Mouse (Mus musculus): ENCODE measurements around the gene Erbb3. TPM values are rescaled to one million over a fixed set of nuclear protein-coding genes. Genes with fewer than 3 reads are reported as not detected.
"Not testable (repeated sequence)": the region's sequence is repeated elsewhere in the genome, so short reads cannot be mapped to it uniquely, and the experiment has no call there.

Gene Erbb3
- polyA plus RNA-seq, 1 experiment from 2014 or later, result 20.9 TPM

DNA sequence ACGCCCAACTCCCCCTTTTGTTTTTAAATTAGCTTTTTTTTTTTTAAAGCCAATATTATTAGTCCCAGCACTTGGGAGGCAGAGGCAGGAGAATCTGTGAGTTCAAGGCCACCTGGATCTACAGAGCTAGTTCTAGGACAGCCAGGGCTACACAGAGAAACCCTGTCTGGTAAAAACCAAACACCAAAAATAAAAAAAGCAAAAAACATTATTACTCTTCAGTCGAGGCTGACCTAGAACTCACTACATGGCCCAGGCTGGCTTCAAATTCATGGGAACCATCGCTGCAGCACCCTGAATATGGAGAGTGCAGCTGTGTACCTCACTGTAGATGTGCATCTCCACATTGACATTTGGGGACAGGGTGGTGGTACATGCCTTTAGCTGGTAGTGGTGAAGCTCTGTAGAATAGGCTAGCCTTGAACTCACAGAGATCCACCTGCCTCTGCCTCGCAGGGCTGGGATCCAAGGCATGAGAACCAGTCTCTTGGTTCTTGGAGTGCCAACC lies 33.7 kb upstream of the Erbb3 start:
- not testable (repeated sequence) for H3K4me1 ChIP-seq; H3K4me2 ChIP-seq (replicated peaks); H3K4me3 ChIP-seq; H3K27me3 ChIP-seq; H3K9me3 ChIP-seq; ATAC-seq (ENCODE audit: insufficient number of reproducible peaks, insufficient read depth, low FRiP score, low TSS enrichment); H3K27ac ChIP-seq; H3K9ac ChIP-seq
- 82% methylated on average over 4 of the region's 4 CpGs for WGBS
- peaks cover 25% of the 10 kb centered on the region for H3K36me3 ChIP-seq

GRCm38 (mm10) chr10:128622702-128623101 lies 33.2 kb upstream of the Erbb3 start:
- Histone ChIP-seq H3K27me3 (no peaks in the 10 kb centered on the region), H3K36me3 (peaks cover 25% of the 10 kb centered on the region), H3K4me1 (peaks cover 6% of the 10 kb centered on the region; the same call in 1 of the 2 replicates), H3K27ac (no peak overlapping the region), H3K9ac (no peak overlapping the region), H3K4me2 (replicated peaks) (no peak overlapping the region), H3K9me3 (no peaks in the 10 kb centered on the region), H3K4me3 (no peak overlapping the region)
- 82% methylated on average over 4 of the region's 4 CpGs for WGBS
- ATAC-seq (ENCODE audit: insufficient number of reproducible peaks, insufficient read depth, low FRiP score, low TSS enrichment), result no peak

DNA sequence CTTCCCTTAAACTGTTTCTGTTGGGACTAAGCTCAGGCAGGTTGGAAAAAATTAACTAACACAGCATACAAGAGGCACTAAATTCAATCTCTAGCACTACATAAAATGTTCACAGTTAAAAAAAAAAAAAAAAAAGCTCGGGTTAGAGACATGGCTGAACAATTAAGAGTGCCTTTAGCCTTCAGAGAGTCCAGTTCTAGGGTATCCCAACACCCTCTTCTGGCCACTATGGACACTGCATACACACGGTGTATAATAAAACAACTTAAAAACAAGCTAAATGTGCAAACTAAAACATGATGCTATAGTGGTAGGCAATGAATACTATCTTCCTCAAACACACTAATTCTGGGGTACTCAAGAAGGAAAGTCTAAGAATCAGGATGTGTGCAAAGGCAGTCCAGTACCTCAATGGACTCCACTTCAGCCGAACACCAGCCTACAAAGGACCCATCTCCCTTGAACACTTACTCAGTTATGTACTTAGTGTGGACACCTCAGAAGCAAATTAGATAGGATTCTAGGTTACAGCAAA lies 32.6 kb upstream of the Erbb3 start:
- Histone ChIP-seq H3K9me3 (no peaks in the 10 kb centered on the region), H3K9ac (no peak overlapping the region)
- WGBS, result 74% methylated on average over 3 of the region's 3 CpGs

GRCm38 (mm10) chr10:128620241-128620640 lies 30.8 kb upstream of the Erbb3 start:
- Histone ChIP-seq H3K27ac (no peak overlapping the region), H3K9ac (no peak overlapping the region), H3K4me1 (peaks cover 3% of the 10 kb centered on the region; the same call in 1 of the 2 replicates), H3K9me3 (no peaks in the 10 kb centered on the region), H3K4me3 (no peak overlapping the region), H3K4me2 (replicated peaks) (no peak overlapping the region), H3K36me3 (peaks cover 22% of the 10 kb centered on the region), H3K27me3 (no peaks in the 10 kb centered on the region)
- ATAC-seq (ENCODE audit: insufficient number of reproducible peaks, insufficient read depth, low FRiP score, low TSS enrichment), result no peak

More for the DNA sequence above, 32.6 kb upstream of the Erbb3 start:
- H3K36me3 ChIP-seq, result peaks cover 25% of the 10 kb centered on the region
- H3K27ac ChIP-seq, result no peak overlapping the region
- no peaks in the 10 kb centered on the region for H3K27me3 ChIP-seq
- H3K4me3 ChIP-seq, result no peak overlapping the region
- peaks cover 6% of the 10 kb centered on the region; the same call in 1 of the 2 replicates for H3K4me1 ChIP-seq
- no peak for ATAC-seq (ENCODE audit: insufficient number of reproducible peaks, insufficient read depth, low FRiP score, low TSS enrichment)
- no peak overlapping the region for H3K4me2 ChIP-seq (replicated peaks)

GRCm38 (mm10) chr10:128619148-128619547 lies 29.7 kb upstream of the Erbb3 start:
- H3K9me3 ChIP-seq; H3K4me2 ChIP-seq (replicated peaks); H3K27ac ChIP-seq; H3K9ac ChIP-seq; H3K27me3 ChIP-seq; H3K4me1 ChIP-seq; H3K4me3 ChIP-seq; ATAC-seq (ENCODE audit: insufficient number of reproducible peaks, insufficient read depth, low FRiP score, low TSS enrichment): not testable (repeated sequence)
- WGBS, result 90% methylated on average over 5 of the region's 5 CpGs
- peaks cover 11% of the 10 kb centered on the region for H3K36me3 ChIP-seq

DNA sequence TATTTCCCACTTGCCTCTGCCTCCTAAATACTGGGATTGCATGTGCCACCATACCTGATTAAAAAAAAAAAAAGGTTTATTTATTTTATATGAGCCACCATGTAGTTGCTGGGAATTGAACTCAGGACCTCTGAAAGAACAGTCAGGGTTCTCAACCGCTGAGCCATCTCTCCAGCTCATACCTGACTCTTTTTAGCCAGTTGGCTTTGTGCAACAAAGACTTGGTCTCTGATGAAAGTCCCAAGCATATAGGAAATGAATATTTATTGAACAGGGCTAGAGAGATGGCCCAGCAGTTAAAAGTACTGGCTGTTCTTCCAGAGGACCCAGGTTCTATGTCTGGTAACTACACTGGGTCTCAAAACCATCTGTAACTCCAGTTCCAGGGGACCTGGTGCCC lies 29.1 kb upstream of the Erbb3 start:
- Histone ChIP-seq H3K4me3 (no peak overlapping the region), H3K4me2 (replicated peaks) (no peak overlapping the region), H3K27ac (no peak overlapping the region), H3K9ac (no peak overlapping the region), H3K27me3 (no peaks in the 10 kb centered on the region), H3K9me3 (no peaks in the 10 kb centered on the region), H3K36me3 (peaks cover 5% of the 10 kb centered on the region), H3K4me1 (no peaks in the 10 kb centered on the region)
- 71% methylated on average over 1 of the region's 1 CpGs for WGBS
- ATAC-seq (ENCODE audit: insufficient number of reproducible peaks, insufficient read depth, low FRiP score, low TSS enrichment), result no peak

- H3K9ac ChIP-seq; H3K27me3 ChIP-seq; ATAC-seq (ENCODE audit: insufficient number of reproducible peaks, insufficient read depth, low FRiP score, low TSS enrichment); H3K27ac ChIP-seq; H3K9me3 ChIP-seq; H3K36me3 ChIP-seq; H3K4me2 ChIP-seq (replicated peaks); H3K4me3 ChIP-seq; H3K4me1 ChIP-seq: not testable (repeated sequence)
- 89% methylated on average over 6 of the region's 7 CpGs for WGBS
Measured at GRCm38 (mm10) chr10:128615798-128616448, 26.5 kb upstream of the Erbb3 start.

GRCm38 (mm10) chr10:128614934-128615333 lies 25.5 kb upstream of the Erbb3 start:
- H3K27ac ChIP-seq, result no peak overlapping the region
- H3K36me3 ChIP-seq, result no peaks in the 10 kb centered on the region
- H3K9ac ChIP-seq, result no peak overlapping the region
- ATAC-seq (ENCODE audit: insufficient number of reproducible peaks, insufficient read depth, low FRiP score, low TSS enrichment), result no peak
- no peaks in the 10 kb centered on the region for H3K9me3 ChIP-seq
- peaks cover 2% of the 10 kb centered on the region; the same call in 1 of the 2 replicates for H3K4me1 ChIP-seq
- H3K27me3 ChIP-seq, result no peaks in the 10 kb centered on the region; the same call in 1 of the 2 replicates
- no peak overlapping the region for H3K4me2 ChIP-seq (replicated peaks)
- WGBS, result 58% methylated on average over 3 of the region's 3 CpGs
- no peak overlapping the region for H3K4me3 ChIP-seq

DNA sequence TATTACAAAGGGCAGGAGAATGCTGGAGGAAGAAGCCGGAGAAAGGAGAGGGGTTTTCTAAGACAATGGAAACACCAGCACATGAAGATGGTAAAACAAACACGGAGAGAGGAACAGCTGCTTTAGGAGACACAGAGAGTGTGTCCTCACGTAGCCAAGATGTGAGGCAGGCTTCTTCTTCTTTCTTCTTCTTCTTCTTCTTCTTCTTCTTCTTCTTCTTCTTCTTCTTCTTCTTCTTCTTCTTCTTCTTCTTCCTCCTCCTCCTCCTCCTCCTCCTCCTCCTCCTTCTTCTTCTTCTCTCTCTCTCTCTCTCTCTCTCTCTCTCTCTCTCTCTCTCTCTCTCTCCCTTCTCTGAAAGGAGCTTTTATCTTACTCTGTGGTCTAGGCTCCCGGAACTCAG lies 24.4 kb upstream of the Erbb3 start:
- ATAC-seq (ENCODE audit: insufficient number of reproducible peaks, insufficient read depth, low FRiP score, low TSS enrichment); H3K4me1 ChIP-seq; H3K9me3 ChIP-seq; H3K36me3 ChIP-seq; H3K27me3 ChIP-seq; H3K9ac ChIP-seq; H3K4me2 ChIP-seq (replicated peaks); H3K27ac ChIP-seq; H3K4me3 ChIP-seq: not testable (repeated sequence)
- WGBS, result 67% methylated on average over 4 of the region's 4 CpGs

DNA sequence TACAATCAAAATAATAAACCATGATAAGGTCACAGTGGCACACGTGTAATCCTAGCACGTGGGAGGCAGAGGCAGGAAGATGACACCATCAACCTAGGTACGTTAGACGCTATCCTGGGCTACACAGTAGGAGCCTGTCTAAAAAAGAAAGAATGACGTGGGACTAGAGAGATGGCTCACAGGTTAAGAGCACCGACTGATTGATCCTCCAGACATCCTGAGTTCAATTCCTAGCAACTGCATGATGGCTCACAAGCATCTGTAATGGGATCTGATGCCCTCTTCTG lies 23.6 kb upstream of the Erbb3 start:
- Histone ChIP-seq H3K4me2 (replicated peaks) (no peak overlapping the region), H3K4me3 (no peak overlapping the region), H3K4me1 (peaks cover 2% of the 10 kb centered on the region; the same call in 1 of the 2 replicates), H3K27ac (no peak overlapping the region), H3K36me3 (no peaks in the 10 kb centered on the region), H3K9me3 (no peaks in the 10 kb centered on the region), H3K9ac (no peak overlapping the region), H3K27me3 (no peaks in the 10 kb centered on the region; the same call in 1 of the 2 replicates)
- ATAC-seq (ENCODE audit: insufficient number of reproducible peaks, insufficient read depth, low FRiP score, low TSS enrichment), result no peak
- WGBS, result 37% methylated on average over 6 of the region's 6 CpGs

DNA sequence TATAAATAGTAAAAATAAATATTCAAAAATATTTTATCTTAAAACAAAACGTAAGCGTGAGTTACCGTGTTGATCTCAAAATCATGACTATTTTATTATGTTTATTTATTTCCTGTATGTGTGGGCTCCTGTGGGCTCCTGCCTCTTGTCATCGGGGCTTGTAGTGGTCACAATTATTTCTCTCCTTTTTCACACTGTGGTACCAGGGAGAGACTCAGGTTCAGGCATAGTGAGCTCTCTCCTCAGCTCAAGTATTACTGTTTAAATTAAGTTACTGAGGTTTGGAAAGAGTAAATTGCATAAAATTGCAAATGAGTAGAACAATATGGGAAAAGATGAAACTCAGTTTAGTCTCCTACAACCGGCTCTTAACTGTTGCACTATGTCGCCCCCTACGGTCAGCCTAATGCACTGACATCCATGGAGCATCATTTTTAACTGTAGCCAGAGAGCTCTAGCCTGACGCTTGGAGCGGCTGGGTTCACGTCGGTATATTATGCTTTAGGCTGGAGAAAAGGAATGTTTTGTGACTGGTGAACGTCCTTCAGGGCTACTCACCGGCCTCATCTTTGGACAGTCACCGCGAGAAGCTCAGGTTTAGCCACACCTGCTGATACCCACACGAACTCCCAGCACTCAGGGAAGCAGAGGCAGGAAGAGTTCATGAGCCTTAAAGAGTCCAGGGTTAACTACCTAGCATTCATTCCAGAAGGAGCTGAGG lies 23.1 kb upstream of the Erbb3 start:
- Histone ChIP-seq H3K9ac (no peak overlapping the region), H3K4me2 (replicated peaks) (0 out of 2 replicates have a peak overlapping the region, but pooled peaks have one; percentile 25), H3K27me3 (no peaks in the 10 kb centered on the region; the same call in 1 of the 2 replicates), H3K4me1 (peaks cover 2% of the 10 kb centered on the region; the same call in 1 of the 2 replicates), H3K4me3 (no peak overlapping the region), H3K27ac (no peak overlapping the region), H3K9me3 (no peaks in the 10 kb centered on the region), H3K36me3 (no peaks in the 10 kb centered on the region)
- no peak for ATAC-seq (ENCODE audit: insufficient number of reproducible peaks, insufficient read depth, low FRiP score, low TSS enrichment)
- 17% methylated on average over 16 of the region's 16 CpGs for WGBS

- WGBS, result 31% methylated on average over 2 of the region's 2 CpGs
- Histone ChIP-seq H3K9me3 (no peaks in the 10 kb centered on the region), H3K27ac (no peak overlapping the region), H3K4me3 (no peak overlapping the region), H3K9ac (no peak overlapping the region), H3K4me2 (replicated peaks) (no peak overlapping the region), H3K36me3 (no peaks in the 10 kb centered on the region), H3K27me3 (no peaks in the 10 kb centered on the region), H3K4me1 (no peaks in the 10 kb centered on the region)
- ATAC-seq (ENCODE audit: insufficient number of reproducible peaks, insufficient read depth, low FRiP score, low TSS enrichment), result no peak
Measured at GRCm38 (mm10) chr10:128606483-128606882, 17.0 kb upstream of the Erbb3 start.

All from embryonic facial prominence, embryonic 12.5 days (tissue).